Mouse (Mus musculus) mature B cell (primary cell): Measurements from ENCODE around the gene Cbx2.

Experiments
- in situ Hi-C: fragments of 300-500 bp; cut with MboI; formaldehyde crosslinking; loops from 2 replicates; pipeline ENCODE4 v1.14.3; 2019

The Cbx2 gene

GRCm38 (mm10) chr11:119022895-119023615, at the start of gene Cbx2:
Gene Cbx2, plus strand, starts transcription at chr11:119022962.
- in situ Hi-C loops: no loop called here

GRCm38 (mm10) chr11:118974340-118974739, 48.4 kb upstream of the Cbx2 start:
- in situ Hi-C loops: no loop called here

- in situ Hi-C loops: no loop called here
Measured at GRCm38 (mm10) chr11:118975427-118975826, 47.3 kb upstream of the Cbx2 start.

- in situ Hi-C loops: no loop called here
Measured at GRCm38 (mm10) chr11:118975917-118976316, 46.8 kb upstream of the Cbx2 start.

GRCm38 (mm10) chr11:118980388-118980787, 42.4 kb upstream of the Cbx2 start:
- in situ Hi-C loops: no loop called here

GRCm38 (mm10) chr11:118981012-118981776, 41.6 kb upstream of the Cbx2 start:
- in situ Hi-C loops: no loop called here

- in situ Hi-C loops: no loop called here
Measured at GRCm38 (mm10) chr11:118982593-118983113, 40.1 kb upstream of the Cbx2 start.

GRCm38 (mm10) chr11:118985571-118985970, 37.2 kb upstream of the Cbx2 start:
- in situ Hi-C loops: no loop called here

- in situ Hi-C loops: no loop called here
Measured at GRCm38 (mm10) chr11:118987999-118988398, 34.8 kb upstream of the Cbx2 start, which contains the start of gene Enpp7. Gene Enpp7, plus strand, starts transcription at chr11:118988188.

GRCm38 (mm10) chr11:118992781-118993180, 30.0 kb upstream of the Cbx2 start:
- in situ Hi-C loops: no loop called here

GRCm38 (mm10) chr11:118995448-118995847, 27.3 kb upstream of the Cbx2 start:
- in situ Hi-C loops: no loop called here

- in situ Hi-C loops: no loop called here
Measured at GRCm38 (mm10) chr11:118997182-118997581, 25.6 kb upstream of the Cbx2 start.

GRCm38 (mm10) chr11:118998540-118999265, 24.1 kb upstream of the Cbx2 start:
- in situ Hi-C loops: no loop called here

- in situ Hi-C loops: no loop called here
Measured at GRCm38 (mm10) chr11:118999361-118999804, 23.4 kb upstream of the Cbx2 start.

GRCm38 (mm10) chr11:119000877-119001276, 21.9 kb upstream of the Cbx2 start:
- in situ Hi-C loops: no loop called here

- in situ Hi-C loops: no loop called here
Measured at GRCm38 (mm10) chr11:119001493-119002128, 21.2 kb upstream of the Cbx2 start.

GRCm38 (mm10) chr11:119005547-119006275, 17.1 kb upstream of the Cbx2 start:
- in situ Hi-C loops: no loop called here

- in situ Hi-C loops: no loop called here
Measured at GRCm38 (mm10) chr11:119006462-119006861, 16.3 kb upstream of the Cbx2 start.

GRCm38 (mm10) chr11:119007461-119008456, 15.0 kb upstream of the Cbx2 start:
- in situ Hi-C loops: no loop called here

GRCm38 (mm10) chr11:119014455-119014854, 8.3 kb upstream of the Cbx2 start:
- in situ Hi-C loops: no loop called here
